Mouse (Mus musculus) spleen, adult 2 months (tissue): ENCODE measurements around the gene Scn10a. TPM values are rescaled to one million over a fixed set of nuclear protein-coding genes. Genes with fewer than 3 reads are reported as not detected.

Experiments
- DNase-seq, 2 experiments: peaks; one replicate each; pipeline versions ENCODE4 v3.0.0 to v3.0.0-alpha.2; 2012 to 2021; ENCODE audit warnings: low spot score in 2 of 2, low read depth in 1 of 2
- H3K27ac ChIP-seq: fragments of 200-500 bp; 2 replicates; pipeline ENCODE4 v1.5.1; 2012; ENCODE audit warnings: low read length, inconsistent platforms; ENCODE audit not compliant: insufficient read depth
- H3K27me3 ChIP-seq: fragments of 200-500 bp; 2 replicates; pipeline ENCODE4 v1.6.1; 2012; ENCODE audit warnings: mild to moderate bottlenecking, moderate library complexity, low read length, inconsistent platforms; ENCODE audit not compliant: control insufficient read depth, insufficient read depth
- H3K36me3 ChIP-seq: fragments of 200-500 bp; 2 replicates; pipeline ENCODE4 v1.6.1; 2012; ENCODE audit warnings: mild to moderate bottlenecking, low read length, inconsistent platforms; ENCODE audit not compliant: control insufficient read depth, insufficient read depth
- H3K4me1 ChIP-seq: fragments of 200-500 bp; 2 replicates; pipeline ENCODE4 v1.6.1; 2011; ENCODE audit warnings: inconsistent platforms; ENCODE audit not compliant: control insufficient read depth, insufficient read depth, insufficient read length
- H3K4me3 ChIP-seq: fragments of 200-500 bp; 2 replicates; pipeline ENCODE4 v1.5.1; 2011; ENCODE audit warnings: mild to moderate bottlenecking, inconsistent platforms; ENCODE audit not compliant: insufficient read depth, insufficient read length; ENCODE audit errors: extremely low read depth
- CTCF ChIP-seq: fragments of 200-500 bp; IDR thresholded peaks from 2 replicates; pipeline ENCODE4 v1.5.1; 2011; ENCODE audit warnings: mild to moderate bottlenecking, inconsistent platforms; ENCODE audit not compliant: insufficient read depth, insufficient read length, insufficient replicate concordance; ENCODE audit errors: extremely low read depth
- POLR2A ChIP-seq: fragments of 200-500 bp; IDR thresholded peaks from 2 replicates; pipeline ENCODE4 v1.6.1; 2011; ENCODE audit warnings: low read depth, low read length, inconsistent platforms
- WGBS: fragments of 180-500 bp; shearing (Covaris S2); methylation state at CpG from one replicate; pipeline ENCODE4 v1.1.7; 2018; 5-methylcytosine and 5-hydroxymethylcytosine counted together
- polyA plus RNA-seq: library from polyadenylated mRNA; depleted of rRNA; stranded (reverse); fragments of >200 nt; gene quantifications from 2 replicates; pipeline ENCODE4 v1.2.3, GENCODE M21; 2012

Scn10a gene
- polyA plus RNA-seq, 1 experiment: not detected

DNA sequence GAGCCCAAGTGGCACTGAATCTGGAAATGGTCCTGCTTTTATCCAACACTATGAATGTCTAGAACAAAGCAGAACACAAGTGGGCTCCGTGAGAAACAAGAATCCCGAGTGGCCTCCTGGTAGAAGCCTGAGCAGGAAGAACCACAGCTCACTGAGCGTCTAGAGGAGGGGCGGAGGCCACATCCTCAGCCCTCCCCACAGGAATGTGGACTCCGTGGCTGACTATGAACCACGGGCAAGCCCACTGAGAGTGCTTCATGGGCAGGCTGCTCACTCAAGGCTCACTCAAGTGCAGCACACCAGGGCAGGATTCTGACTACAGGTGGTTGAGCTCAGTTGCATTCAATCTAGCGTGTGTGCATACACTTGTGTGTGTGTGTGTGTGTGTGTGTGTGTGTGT, 27.6 kb downstream of the Scn10a start:
- no peaks in the 10 kb centered on the region for H3K4me1 ChIP-seq
- 54% methylated on average over 7 of the region's 7 CpGs for WGBS
- no peak overlapping the region for H3K4me3 ChIP-seq
- TF ChIP-seq CTCF (no peak), POLR2A (no peak)
- no peaks in the 10 kb centered on the region for H3K36me3 ChIP-seq
- no peaks in the 10 kb centered on the region for H3K27me3 ChIP-seq
- no peak overlapping the region for H3K27ac ChIP-seq
- DNase-seq: no peak

- 79% methylated on average over 8 of the region's 8 CpGs for WGBS
- no peak for TF ChIP-seq POLR2A
- no peak for TF ChIP-seq CTCF
- no peak for DNase-seq
- no peaks in the 10 kb centered on the region for H3K36me3 ChIP-seq
- H3K4me1 ChIP-seq: no peaks in the 10 kb centered on the region
- no peak overlapping the region for H3K27ac ChIP-seq
- H3K4me3 ChIP-seq: no peak overlapping the region
- no peaks in the 10 kb centered on the region for H3K27me3 ChIP-seq
Measured at GRCm38 (mm10) chr9:119691001-119691400, 28.1 kb downstream of the Scn10a start.

- no peak overlapping the region for H3K4me3 ChIP-seq
- 81% methylated on average over 8 of the region's 8 CpGs for WGBS
- H3K36me3 ChIP-seq: no peaks in the 10 kb centered on the region
- DNase-seq: no peak
- H3K4me1 ChIP-seq: no peaks in the 10 kb centered on the region
- H3K27ac ChIP-seq: no peak overlapping the region
- H3K27me3 ChIP-seq: no peaks in the 10 kb centered on the region
- no peak for TF ChIP-seq POLR2A
- TF ChIP-seq CTCF: no peak
Measured at GRCm38 (mm10) chr9:119687893-119688292, 31.2 kb downstream of the Scn10a start.

DNA sequence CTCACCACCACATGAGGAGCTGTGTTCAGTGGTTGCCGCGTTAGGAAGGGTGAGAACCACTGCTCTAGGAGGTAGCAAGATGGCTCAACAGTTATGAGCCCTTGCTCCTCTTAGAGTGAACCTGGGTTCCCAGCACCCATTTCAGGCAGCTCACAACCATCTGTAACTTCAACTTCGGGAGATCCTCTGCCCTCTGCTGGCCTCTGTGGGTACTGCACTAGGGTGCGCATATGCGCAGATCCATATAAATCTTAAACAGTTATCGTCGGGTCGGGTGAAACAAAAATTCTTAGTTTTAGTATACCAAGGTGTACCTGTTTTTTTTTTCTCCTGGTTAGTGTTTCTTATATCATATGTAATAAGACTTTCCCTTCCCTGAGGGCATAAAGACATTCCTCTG, 32.9 kb downstream of the Scn10a start:
- TF ChIP-seq CTCF: no peak; the same call in 1 of the 2 replicates
- TF ChIP-seq POLR2A: no peak
- no peak overlapping the region for H3K27ac ChIP-seq
- 93% methylated on average over 8 of the region's 8 CpGs for WGBS
- no peaks in the 10 kb centered on the region for H3K27me3 ChIP-seq
- DNase-seq: peak in 1 of 2 experiments; percentile 5
- no peak overlapping the region for H3K4me3 ChIP-seq
- H3K36me3 ChIP-seq: no peaks in the 10 kb centered on the region
- H3K4me1 ChIP-seq: no peaks in the 10 kb centered on the region

DNA sequence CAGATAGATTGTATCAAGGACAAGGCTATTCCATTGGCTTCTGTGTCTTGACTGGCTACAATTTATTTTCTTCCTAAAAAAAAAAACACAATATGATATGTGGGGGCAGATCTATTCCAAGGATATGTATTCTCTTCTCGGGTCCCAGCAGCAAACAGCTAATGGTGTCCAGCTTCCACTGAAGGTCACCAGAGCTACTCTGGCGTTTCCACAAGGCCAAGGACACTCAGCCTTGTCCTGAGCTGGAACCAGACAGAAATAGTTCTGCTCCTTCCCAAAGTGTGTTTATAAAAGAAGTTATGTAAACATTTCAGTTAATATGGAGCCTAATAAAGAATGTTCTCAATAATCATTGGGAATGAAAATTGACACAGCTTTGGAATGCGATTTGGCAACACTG, 38.2 kb downstream of the Scn10a start:
- H3K36me3 ChIP-seq: no peaks in the 10 kb centered on the region
- no peaks in the 10 kb centered on the region for H3K4me1 ChIP-seq
- H3K4me3 ChIP-seq: no peak overlapping the region
- 79% methylated on average over 3 of the region's 3 CpGs for WGBS
- TF ChIP-seq CTCF (no peak), POLR2A (no peak)
- H3K27me3 ChIP-seq: no peaks in the 10 kb centered on the region
- no peak overlapping the region for H3K27ac ChIP-seq
- no peak for DNase-seq

DNA sequence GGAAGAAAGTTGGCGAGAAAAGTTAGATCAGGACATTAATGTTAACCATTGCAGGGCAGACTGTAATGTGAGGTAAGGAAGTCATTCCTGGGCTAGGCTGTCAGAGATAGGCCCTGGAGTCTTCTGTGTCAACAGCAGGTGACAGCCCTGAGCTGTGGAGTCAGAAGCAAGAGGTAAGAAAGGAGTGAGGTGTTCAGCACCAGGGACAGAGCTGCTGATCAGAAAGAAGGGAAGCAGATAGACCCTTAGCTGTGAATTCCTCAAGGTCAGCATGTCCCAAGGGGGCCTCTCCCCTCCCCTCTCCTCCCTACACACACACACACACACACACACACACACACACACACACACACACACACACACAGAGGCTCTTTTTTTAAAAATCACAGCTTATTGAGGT, 55.0 kb downstream of the Scn10a start:
- Histone ChIP-seq H3K36me3 (no peaks in the 10 kb centered on the region), H3K4me3 (no peak overlapping the region), H3K27me3 (no peaks in the 10 kb centered on the region), H3K27ac (no peak overlapping the region), H3K4me1 (no peaks in the 10 kb centered on the region)
- TF ChIP-seq CTCF (no peak), POLR2A (no peak)
- DNase-seq: no peak
- 20% methylated on average over 1 of the region's 1 CpGs for WGBS

- no peak overlapping the region for H3K4me3 ChIP-seq
- no peaks in the 10 kb centered on the region for H3K36me3 ChIP-seq
- no peaks in the 10 kb centered on the region for H3K27me3 ChIP-seq
- no peak overlapping the region for H3K27ac ChIP-seq
- no peak for TF ChIP-seq POLR2A
- TF ChIP-seq CTCF: no peak
- no peaks in the 10 kb centered on the region for H3K4me1 ChIP-seq
- DNase-seq: no peak
- 68% methylated on average over 6 of the region's 6 CpGs for WGBS
Measured at GRCm38 (mm10) chr9:119656111-119656510, 63.0 kb downstream of the Scn10a start.

- no peaks in the 10 kb centered on the region for H3K36me3 ChIP-seq
- H3K27me3 ChIP-seq: no peaks in the 10 kb centered on the region
- no peaks in the 10 kb centered on the region for H3K4me1 ChIP-seq
- 63% methylated on average over 5 of the region's 5 CpGs for WGBS
- no peak overlapping the region for H3K27ac ChIP-seq
- H3K4me3 ChIP-seq: no peak overlapping the region
- TF ChIP-seq POLR2A: no peak
- no peak for TF ChIP-seq CTCF
- DNase-seq: no peak
Measured at GRCm38 (mm10) chr9:119653758-119654157, 65.4 kb downstream of the Scn10a start.
